Mouse (Mus musculus) gastrocnemius, adult 8-10 months (tissue): ENCODE measurements at regions not wholly inside any gene's neighbourhood (a gene's known extent, or its start where the extent isn't known, plus 50 kb on each side); places are given as distances from the start of the nearest gene placed in this dataset.
"Not testable (repeated sequence)": the region's sequence is repeated elsewhere in the genome, so short reads cannot be mapped to it uniquely, and the experiment has no call there.

Experiments used
- DNase-seq, 2 experiments: peaks; one replicate each; pipeline ENCODE4 v3.0.0; 2022; ENCODE audit warnings: low spot score in 2 of 2

DNA sequence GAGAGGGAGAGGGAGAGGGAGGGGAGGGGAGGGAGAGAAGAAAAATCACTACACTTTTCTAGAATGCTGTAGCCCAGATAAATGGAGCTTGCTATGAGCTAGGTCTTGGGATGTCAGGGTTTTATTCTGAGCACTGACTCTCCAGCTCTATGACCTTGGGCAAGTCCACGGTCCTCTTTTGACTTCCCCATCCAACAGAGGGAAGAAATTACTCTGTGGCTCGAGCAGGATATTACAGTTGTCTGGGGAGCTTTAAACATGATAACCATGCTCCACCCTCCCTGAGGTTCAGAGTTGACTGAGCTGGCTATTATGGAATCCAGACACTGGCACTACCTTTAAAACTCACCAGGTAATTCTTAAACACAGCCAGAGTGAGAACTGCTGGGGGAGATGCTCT is 112.6 kb upstream of the Klf4 start:
- DNase-seq, result no peak

DNA sequence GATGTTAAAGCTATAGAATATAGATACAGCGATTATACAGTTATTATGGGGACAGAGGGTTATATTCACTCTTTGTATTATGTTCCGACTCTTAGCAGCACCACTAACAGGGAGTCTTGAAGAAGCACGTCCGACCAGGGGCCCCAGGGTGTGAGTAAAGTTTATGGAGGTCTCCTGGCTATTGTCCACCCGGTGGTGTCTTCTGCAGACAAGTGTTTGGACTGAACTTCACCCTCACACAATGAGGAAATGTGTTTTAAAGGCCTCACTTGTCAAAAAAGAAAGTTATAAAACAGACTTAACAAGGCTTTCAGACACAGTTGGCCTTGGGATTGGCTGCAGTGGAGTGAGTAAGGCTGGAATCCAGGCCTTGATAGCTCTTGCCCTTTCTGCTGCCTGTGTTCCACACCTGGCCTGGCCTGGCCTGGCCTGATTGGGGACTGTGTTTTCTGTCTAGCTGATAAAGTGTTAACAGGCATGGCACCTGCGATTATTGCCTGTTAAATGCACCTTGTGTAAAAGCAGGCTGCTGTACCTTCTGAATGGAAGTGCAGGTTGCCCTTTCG is 102.8 kb upstream of the Klf4 start:
- no peak for DNase-seq

DNA sequence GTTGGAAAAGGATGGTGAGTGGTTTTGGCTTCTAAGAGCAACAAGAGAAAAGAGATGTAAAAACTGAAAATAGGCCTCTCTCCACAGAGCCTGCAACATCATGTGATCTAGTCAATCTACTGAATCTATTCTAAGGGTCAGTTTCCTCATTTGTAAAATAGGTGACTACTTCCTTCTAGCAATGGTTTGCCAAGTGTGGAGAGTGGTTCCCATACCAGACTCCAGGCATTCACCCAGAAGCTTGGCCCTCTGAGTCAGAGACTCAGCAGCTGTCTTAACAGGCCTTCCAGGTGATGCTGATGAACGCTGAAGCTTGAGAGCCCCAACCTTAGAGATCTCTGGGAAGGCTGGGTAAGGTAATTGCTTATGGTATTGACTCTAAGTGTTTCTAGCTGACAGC is 98.9 kb upstream of the Klf4 start:
- no peak for DNase-seq

DNA sequence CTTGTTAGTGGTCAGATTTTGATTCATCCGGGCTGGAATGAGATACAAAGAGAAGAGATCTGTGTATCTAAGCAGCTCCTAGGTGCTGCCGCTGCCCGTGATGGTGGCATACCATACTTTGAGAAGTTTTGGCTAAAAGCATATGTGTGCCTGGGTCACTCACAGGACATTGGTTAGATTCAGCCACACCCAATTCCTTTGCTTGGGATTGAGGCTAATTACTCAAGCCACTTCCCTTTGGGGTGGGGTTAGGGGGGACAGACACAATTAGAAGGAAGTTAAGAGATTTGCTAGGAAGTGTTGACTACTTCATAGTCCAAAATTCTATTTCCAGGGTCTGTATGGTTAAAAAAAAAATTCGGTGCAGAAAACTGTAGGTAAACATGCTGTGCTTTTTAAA is 97.9 kb upstream of the Klf4 start:
- not testable (repeated sequence) for DNase-seq

DNA sequence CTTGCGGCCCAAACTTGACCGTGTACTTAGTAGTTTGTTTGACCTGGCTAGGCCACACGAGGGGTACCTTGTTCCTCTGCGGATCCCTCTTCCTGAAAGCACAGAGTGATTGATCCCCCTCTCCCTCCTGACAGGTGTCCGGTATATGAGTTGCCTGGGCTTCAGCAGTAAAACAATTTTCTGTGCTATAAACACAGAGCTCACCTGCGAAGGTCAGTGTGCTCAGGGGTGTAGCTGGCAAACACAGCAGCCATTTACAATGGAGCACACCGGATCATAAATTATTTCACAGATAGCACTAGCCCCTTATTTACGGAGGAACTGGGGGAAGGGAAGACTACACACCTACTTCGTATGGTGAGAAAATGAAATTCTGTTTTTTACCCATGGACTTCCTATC is 92.5 kb upstream of the Klf4 start:
- no peak for DNase-seq

DNA sequence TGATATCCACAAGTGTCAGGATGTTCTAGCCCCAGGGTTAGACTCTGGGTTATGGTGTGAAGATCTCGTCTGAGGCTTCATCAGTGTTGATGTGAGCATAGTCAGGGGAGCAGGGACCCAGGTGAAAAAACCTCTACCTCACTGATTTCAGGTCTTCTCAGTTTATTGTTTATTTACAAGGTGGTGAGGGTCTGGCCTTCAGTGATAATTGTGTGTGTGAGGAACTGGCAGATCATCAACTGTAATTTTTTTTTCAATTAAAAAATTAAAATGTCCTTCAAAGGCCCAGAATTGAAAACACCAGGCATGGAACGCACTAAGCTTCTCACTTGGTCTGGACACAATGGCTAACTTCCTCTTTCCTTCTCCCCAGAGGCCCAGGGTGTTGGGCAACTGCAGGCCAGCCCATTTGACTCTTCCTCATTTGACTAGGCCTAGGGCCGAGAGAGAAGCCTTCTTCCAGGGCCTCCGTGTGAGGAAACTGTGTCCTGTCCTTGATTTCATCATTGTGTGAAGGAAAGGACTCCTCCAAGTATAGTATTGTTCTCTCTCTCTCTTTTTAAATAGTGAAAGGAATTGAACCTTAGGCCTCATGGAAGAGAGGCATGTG is 91.0 kb upstream of the Klf4 start:
- DNase-seq, result peak; percentile 26 to 35

DNA sequence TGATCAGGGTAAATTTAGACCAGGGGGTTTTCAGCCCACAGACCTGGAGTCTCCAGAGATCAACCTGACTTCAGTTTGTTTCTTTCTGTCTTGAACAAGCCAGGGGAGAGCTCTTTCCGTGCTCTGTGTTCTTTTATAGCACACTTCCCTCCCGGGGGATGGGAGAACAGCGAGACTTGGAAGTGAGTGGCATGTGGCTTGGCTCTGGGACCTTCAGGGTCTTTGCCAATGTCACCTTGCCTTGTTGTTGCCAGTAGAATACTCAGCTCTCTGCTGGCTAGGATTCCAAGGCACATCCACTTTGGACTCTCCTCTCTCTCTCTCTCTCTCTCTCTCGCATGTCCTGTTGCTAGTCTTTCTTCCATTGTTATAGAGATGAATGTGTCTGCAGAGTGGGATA is 90.4 kb upstream of the Klf4 start:
- peak in 1 of 2 experiments; percentile 11 for DNase-seq

DNA sequence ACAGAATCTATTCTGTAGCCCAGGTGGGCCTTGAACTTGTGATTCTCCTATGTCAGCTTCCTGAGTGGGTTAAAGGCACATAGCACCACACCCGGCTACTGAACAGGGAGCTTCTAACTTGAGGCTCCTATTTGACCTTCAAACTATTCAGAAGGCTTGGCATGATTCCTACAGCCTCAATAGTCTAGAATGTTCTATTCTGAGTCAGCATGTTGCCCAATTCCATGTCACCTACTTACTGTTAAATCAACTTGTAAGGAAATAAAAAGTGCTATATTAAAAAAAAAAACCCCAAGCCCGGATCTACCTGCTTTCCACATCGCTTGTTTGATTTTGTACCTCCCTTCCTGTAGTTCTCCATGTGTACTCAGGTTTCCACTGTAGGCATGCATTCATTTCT is 87.6 kb upstream of the Klf4 start:
- no peak for DNase-seq

DNA sequence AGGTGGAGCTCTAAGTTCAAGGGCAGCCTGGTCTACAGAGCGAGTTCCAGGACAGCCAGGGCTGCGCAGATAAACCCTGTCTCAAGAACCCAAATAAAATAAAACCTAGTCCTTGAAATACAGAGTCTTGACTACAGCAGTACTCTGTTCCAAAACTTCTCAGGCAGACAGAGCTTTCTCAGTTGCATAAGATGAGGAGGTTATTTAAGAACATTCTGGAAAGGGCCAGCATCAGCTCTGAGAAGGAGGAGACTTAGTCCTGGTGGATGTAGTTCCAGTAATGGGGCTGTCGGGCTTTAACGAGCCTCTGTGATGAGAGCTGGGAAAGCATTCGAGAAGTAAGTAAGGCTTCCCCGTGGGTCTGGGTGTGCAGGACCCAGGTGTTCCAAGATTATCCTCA is 83.5 kb upstream of the Klf4 start:
- no peak for DNase-seq

DNA sequence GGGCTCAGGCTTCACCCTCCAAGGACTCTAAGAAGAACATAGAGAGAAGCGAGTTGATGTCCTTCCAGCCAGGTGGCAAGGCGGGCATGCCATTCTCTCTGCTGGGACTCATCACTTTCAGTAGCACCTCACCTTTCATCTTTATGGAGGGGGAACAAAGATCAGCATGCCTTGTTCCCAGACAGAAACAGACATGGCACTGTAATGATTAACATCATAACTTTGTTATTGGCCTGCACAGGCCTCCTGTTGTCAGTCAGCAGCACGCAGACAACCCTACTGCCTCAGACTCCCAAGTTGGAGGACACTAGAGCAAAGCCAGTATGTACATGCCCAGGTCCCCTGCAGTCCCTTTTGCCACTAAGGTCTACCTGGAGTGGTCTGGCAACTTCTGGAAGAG is 81.3 kb upstream of the Klf4 start:
- no peak for DNase-seq

DNA sequence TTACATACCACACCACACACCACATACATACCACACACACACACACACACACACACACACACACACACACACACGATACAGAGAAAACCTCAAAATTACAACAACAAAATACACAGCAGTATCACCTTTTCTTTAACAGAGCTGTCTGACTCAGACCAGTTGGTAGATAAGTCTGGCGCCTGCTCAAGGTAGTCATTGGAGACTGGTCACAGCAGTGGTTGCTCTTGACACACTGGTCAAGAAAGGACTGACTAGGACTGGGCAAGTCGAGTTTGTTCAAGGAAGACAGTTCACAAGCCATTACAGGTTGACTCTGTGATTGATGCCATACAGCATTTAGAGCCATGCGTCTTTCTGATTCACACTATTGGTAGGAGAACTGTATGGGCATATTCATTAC is 78.7 kb upstream of the Klf4 start:
- no peak for DNase-seq

DNA sequence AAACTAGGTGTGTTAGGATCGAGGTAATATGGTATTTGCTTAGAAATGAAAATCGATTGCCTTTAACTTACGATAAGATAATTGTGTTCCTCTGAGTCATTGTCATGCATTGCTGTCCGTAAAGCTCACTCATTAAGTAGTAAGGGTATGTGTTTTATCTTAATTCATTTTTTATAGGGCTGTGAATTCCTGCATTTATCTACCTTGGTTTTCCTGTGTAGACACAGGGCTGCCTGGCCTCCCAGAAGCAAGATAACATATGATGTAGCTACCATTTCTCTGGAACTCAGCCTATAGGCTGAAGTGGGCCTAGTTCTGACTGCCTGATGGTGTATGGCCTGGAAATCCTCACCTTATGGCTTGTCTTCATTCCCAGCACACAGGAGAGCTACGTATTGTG is 76.9 kb upstream of the Klf4 start:
- no peak for DNase-seq

DNA sequence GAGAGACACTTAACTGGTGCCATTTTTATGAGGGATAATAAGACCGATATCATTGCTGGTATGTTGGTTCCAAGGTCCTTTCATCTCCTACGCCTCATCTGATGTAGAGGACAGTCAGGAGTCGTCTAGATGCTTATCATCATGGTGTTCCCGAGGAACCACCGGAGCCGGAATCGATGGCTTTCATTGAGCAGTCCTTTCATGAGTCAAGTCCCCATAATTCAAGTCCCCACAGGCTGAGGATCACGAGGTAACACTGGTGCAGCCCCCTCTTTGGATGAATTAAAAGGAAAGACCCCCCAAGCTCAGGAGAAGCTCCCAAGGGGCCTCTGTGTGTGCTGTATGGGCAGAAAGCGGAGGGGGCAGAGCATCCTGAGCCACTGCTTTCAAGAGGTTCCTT is 73.3 kb upstream of the Klf4 start:
- no peak for DNase-seq

DNA sequence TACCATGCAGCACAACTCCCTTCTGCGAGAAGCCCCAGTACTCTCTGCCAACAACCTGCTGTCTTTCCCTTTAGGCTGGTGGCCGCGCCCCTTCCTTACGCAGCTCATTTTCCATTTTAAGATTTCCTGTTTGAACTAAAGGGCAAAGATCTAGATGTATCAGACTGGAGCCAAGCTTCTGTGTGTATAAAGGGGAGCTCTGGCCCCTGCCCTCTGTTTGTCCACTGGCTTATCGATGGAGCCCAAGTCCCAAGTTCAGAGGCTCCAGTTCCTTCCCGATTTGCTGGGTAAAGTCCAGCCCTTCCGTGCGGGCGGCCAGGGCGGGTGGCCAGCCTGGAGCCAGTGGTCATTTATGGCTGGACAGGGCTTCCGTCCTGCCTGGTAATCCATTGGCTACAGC is 72.6 kb upstream of the Klf4 start:
- peak in 1 of 2 experiments; percentile 9 for DNase-seq

DNA sequence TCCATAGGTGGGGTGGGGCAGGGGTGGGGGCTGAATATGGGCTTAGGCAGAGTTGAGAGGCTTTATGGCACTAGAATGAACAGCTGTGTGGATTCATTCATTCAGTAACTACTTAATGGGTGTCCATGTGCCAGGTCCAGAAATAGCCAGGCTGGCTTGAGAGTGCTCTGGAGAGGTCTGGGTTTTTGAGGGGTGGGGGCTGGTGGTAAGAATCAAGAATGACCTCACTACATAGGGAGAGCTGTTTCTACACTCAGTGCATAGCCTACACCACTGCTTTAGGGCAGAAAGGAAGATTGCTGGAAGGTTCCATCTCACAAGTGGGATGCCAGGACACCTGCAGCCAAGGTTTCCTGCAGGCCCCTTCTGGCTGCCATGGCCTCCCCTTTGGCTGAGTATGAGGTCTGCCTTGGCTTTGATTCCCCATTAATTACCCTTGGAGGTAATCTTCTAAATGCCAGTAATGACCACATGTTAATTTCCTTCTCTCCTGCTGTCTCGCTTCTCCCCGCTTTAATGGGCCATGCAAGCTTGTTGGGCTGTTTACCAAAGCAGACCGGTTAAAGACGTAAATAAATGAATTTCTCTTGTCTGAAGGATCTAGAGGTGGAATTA is 71.7 kb upstream of the Klf4 start:
- no peak for DNase-seq

DNA sequence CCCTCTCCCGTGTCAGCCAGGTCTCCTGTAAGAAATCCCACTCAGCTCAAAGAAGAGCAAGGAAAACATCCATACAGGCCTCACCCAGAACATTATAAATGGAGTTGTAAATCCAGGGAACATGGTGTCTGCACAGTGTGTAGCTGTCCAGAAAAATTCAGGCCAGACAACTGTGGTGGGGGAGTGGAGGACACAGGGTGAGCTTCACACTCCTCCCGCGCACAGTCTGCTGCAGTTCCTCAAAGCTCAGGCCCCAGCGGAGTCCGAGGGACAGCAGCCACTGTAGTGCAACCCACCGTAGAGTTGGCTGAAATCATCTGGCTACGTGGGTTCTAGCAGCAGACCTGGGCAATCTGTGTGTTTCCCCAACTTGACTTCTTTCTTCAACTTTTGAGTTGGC is 62.9 kb upstream of the Klf4 start:
- no peak for DNase-seq

DNA sequence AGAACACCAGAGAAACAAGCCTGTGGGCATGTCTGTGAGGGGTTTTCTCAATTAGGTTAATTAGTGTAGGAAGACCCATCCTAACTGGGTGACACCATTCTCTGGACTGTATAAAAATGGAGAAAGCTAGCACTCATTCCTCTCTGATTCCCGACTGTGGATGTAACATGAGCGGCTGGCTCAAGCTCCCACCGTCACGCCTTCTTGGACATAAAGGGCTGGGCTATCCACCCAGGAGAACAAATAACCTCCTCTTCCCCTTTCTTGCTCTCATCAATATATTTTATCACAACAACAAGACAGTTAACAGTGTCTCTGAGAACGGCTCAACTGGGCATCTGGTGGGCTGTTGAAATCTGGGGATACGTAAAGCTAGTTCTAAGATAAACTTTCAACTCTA is 62.4 kb upstream of the Klf4 start:
- DNase-seq, result no peak

DNA sequence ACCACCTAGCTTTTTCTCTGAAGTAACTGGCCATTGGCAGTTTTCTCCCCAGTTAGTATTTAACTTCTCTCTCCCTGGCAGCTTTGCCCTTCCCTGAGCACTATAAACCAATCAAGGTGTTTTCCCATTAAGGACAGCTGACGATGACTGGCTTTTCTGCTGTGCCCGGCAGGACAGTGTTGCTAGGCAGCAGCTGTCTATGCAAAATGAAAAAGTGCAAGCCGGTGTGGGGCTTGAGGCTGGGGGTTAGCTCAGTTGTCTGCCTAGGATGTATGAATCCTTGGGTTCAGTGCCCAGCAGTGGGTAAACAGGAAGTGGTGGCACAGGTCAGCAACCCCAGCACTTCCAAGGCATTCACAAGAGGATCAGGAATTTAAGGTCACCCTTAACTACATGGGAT is 60.9 kb upstream of the Klf4 start:
- DNase-seq, result no peak

DNA sequence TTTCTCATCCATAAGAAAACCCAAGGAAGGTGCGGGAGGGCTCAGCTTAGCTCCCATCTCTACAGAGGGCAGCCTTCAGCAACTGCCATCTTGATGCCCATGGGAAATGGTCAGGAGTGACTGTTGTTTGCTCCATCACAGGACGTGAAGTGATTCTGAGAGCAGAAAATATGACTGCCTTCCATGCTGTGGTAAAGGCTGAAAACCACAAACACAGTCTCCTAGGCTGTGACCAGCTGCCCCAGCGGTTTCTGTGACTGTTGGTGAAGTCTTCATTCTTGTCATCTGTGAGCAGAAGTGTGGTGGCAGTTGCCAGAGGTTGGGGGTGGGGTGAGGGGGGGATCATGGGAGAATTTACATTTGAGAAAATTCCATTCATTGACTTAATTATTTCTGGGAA is 53.9 kb upstream of the Klf4 start:
- DNase-seq, result no peak

DNA sequence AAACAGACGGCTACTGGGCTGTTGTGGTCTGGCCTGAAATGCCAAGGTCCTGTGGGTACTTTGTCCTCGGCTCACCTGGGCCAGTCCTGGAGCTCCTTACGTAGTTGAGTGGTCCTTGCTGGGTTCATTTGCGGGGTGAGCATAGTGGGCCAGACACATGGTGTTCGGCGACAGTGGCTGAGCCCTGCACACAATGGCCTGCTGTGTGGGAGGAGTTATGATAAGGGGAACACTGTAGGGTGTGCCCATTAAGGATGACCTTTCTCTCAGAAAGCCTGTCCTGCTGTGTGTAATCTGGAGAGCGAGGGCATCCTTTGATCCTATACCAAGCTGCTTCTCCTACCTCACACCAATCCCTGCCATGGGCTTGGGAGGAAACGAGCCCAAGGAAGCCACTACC is 51.3 kb upstream of the Klf4 start:
- DNase-seq, result no peak
